Mouse (Mus musculus) embryonic fibroblast, embryonic 13.5 days (primary cell): ENCODE results near the gene Zbtb14.

Source experiments
- CTCF ChIP-seq: IDR thresholded peaks from 2 replicates; pipeline ENCODE4 v1.5.1; 2011; ENCODE audit warnings: mild to moderate bottlenecking, control low read depth, low read length, moderate library complexity, borderline replicate concordance; ENCODE audit not compliant: insufficient read depth
- POLR2A ChIP-seq: IDR thresholded peaks from 2 replicates; pipeline ENCODE4 v1.6.1; 2011; ENCODE audit warnings: low read depth, mild to moderate bottlenecking, control low read depth, low read length, moderate library complexity

GRCm38 (mm10) chr17:69383201-69383940 is 521 bp downstream of the Zbtb14 start:
- TF ChIP-seq CTCF (no peak), POLR2A (peak; percentile 34; the same call in 1 of the 2 replicates)
